Mouse (Mus musculus): ENCODE results near the gene Sertad3. TPM values are rescaled to one million over a fixed set of nuclear protein-coding genes. Genes with fewer than 3 reads are reported as not detected.
A peak's percentile ranks its signal among the peaks of the same experiment; 100 is the strongest.

The Sertad3 gene
- polyA plus RNA-seq, 1 experiment from 2014 or later = 24.0 TPM

GRCm38 (mm10) chr7:27472596-27472995 lies 972 bp upstream of the Sertad3 start:
- H3K9ac ChIP-seq (ENCODE audit: low read depth, low read length) = 0 out of 2 replicates have a peak overlapping the region, but pooled peaks have one; percentile 31

GRCm38 (mm10) chr7:27473835-27474489 lies 394 bp downstream of the Sertad3 start:
- Histone ChIP-seq H3K4me2 (replicated peaks; ENCODE audit: low read depth) (peak overlapping the region; percentile 72), H3K4me3 (ENCODE audit: low read depth, low read length) (peak overlapping the region; percentile 94), H3K27ac (ENCODE audit: low read depth, low read length) (peak overlapping the region; percentile 92), H3K9me3 (ENCODE audit: control insufficient read depth) (no peaks in the 10 kb centered on the region), H3K27me3 (replicated peaks; ENCODE audit: control insufficient read depth, insufficient read depth, low read length) (no peaks in the 10 kb centered on the region), H3K4me1 (replicated peaks; ENCODE audit: control insufficient read depth, insufficient read depth, low read length) (peaks cover 4% of the 10 kb centered on the region; the same call in 1 of the 2 replicates), H3K36me3 (ENCODE audit: control insufficient read depth, insufficient read depth) (peaks cover 27% of the 10 kb centered on the region), H3K9ac (ENCODE audit: low read depth, low read length) (peak overlapping the region; percentile 73)
- WGBS = under 1% methylated on average over 34 of the region's 34 CpGs
- no peak for TF ChIP-seq CTCF (IDR thresholded peaks at IDR 0.05; ENCODE audit: low read depth)
- 0 out of 2 replicates have a peak, but pooled peaks have one; percentile 1 for ATAC-seq

More at GRCm38 (mm10) chr7:27472596-27472995, 972 bp upstream of the Sertad3 start:
- H3K27me3 ChIP-seq (replicated peaks; ENCODE audit: control insufficient read depth, insufficient read depth, low read length) = no peaks in the 10 kb centered on the region
- H3K27ac ChIP-seq (ENCODE audit: low read depth, low read length) = peak overlapping the region; percentile 43
- no peak for ATAC-seq
- H3K4me2 ChIP-seq (replicated peaks; ENCODE audit: low read depth) = peak overlapping the region; percentile 72
- H3K4me3 ChIP-seq (ENCODE audit: low read depth, low read length) = peak overlapping the region; percentile 94
- TF ChIP-seq CTCF (IDR thresholded peaks at IDR 0.05; ENCODE audit: low read depth) = no peak
- no peaks in the 10 kb centered on the region for H3K9me3 ChIP-seq (ENCODE audit: control insufficient read depth)
- peaks cover 4% of the 10 kb centered on the region; the same call in 1 of the 2 replicates for H3K4me1 ChIP-seq (replicated peaks; ENCODE audit: control insufficient read depth, insufficient read depth, low read length)
- H3K36me3 ChIP-seq (ENCODE audit: control insufficient read depth, insufficient read depth) = peaks cover 17% of the 10 kb centered on the region
- whole genome bisulfite sequencing = 11% methylated on average over 7 of the region's 7 CpGs

- H3K4me2 ChIP-seq (replicated peaks; ENCODE audit: low read depth) = peak overlapping the region; percentile 72
- H3K9ac ChIP-seq (ENCODE audit: low read depth, low read length) = peak overlapping the region; percentile 73
- H3K27ac ChIP-seq (ENCODE audit: low read depth, low read length) = peak overlapping the region; percentile 92
- ATAC-seq = peak; percentile 86
- H3K4me3 ChIP-seq (ENCODE audit: low read depth, low read length) = peak overlapping the region; percentile 94
- peak; percentile 81 for TF ChIP-seq CTCF (IDR thresholded peaks at IDR 0.05; ENCODE audit: low read depth)
- H3K27me3 ChIP-seq (replicated peaks; ENCODE audit: control insufficient read depth, insufficient read depth, low read length) = no peaks in the 10 kb centered on the region
- no peaks in the 10 kb centered on the region for H3K9me3 ChIP-seq (ENCODE audit: control insufficient read depth)
- 0% methylated on average over 23 of the region's 23 CpGs for WGBS
- H3K4me1 ChIP-seq (replicated peaks; ENCODE audit: control insufficient read depth, insufficient read depth, low read length) = peaks cover 4% of the 10 kb centered on the region; the same call in 1 of the 2 replicates
- peaks cover 27% of the 10 kb centered on the region for H3K36me3 ChIP-seq (ENCODE audit: control insufficient read depth, insufficient read depth)
These were observed 954 bp downstream of the Sertad3 start for GRCm38 (mm10) chr7:27474490-27474954.

DNA sequence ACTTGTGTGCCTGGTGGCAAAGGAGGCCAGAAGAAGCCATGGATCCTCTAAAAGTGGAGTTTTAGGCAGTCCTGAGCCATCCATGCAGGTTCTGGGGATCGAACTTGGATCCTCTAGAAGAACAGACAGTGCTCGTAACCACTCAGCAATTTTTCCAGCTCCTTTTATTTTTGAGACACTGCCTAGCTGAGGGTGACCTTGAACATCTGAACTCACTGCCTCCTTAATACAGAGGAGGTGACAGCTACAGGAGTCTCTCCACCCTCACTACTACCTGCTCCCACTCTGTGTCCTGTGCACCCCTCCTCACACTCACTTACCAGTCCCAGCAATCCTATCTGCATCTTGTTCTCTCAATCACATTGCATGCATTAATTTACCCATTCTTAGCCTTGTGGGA lies 2.0 kb downstream of the Sertad3 start:
- no peak overlapping the region for H3K9ac ChIP-seq (ENCODE audit: low read depth, low read length)
- peak overlapping the region; percentile 72 for H3K4me2 ChIP-seq (replicated peaks; ENCODE audit: low read depth)
- peak overlapping the region; percentile 66 for H3K27ac ChIP-seq (ENCODE audit: low read depth, low read length)
- TF ChIP-seq CTCF (IDR thresholded peaks at IDR 0.05; ENCODE audit: low read depth) = no peak
- 69% methylated on average over 2 of the region's 2 CpGs for WGBS
- H3K4me3 ChIP-seq (ENCODE audit: low read depth, low read length) = no peak overlapping the region
- no peaks in the 10 kb centered on the region for H3K27me3 ChIP-seq (replicated peaks; ENCODE audit: control insufficient read depth, insufficient read depth, low read length)
- peaks cover 5% of the 10 kb centered on the region; the same call in 1 of the 2 replicates for H3K4me1 ChIP-seq (replicated peaks; ENCODE audit: control insufficient read depth, insufficient read depth, low read length)
- peaks cover 27% of the 10 kb centered on the region for H3K36me3 ChIP-seq (ENCODE audit: control insufficient read depth, insufficient read depth)
- ATAC-seq = no peak
- no peaks in the 10 kb centered on the region for H3K9me3 ChIP-seq (ENCODE audit: control insufficient read depth)

- Histone ChIP-seq H3K9me3 (ENCODE audit: control insufficient read depth) (no peaks in the 10 kb centered on the region), H3K4me2 (replicated peaks; ENCODE audit: low read depth) (peak overlapping the region; percentile 72), H3K4me1 (replicated peaks; ENCODE audit: control insufficient read depth, insufficient read depth, low read length) (peaks cover 10% of the 10 kb centered on the region; the same call in 1 of the 2 replicates), H3K27ac (ENCODE audit: low read depth, low read length) (peak overlapping the region; percentile 66), H3K27me3 (replicated peaks; ENCODE audit: control insufficient read depth, insufficient read depth, low read length) (no peaks in the 10 kb centered on the region), H3K36me3 (ENCODE audit: control insufficient read depth, insufficient read depth) (peaks cover 27% of the 10 kb centered on the region), H3K4me3 (ENCODE audit: low read depth, low read length) (peak overlapping the region; percentile 13; the same call in 1 of the 2 replicates), H3K9ac (ENCODE audit: low read depth, low read length) (no peak overlapping the region)
- no peak for ATAC-seq
- no peak for TF ChIP-seq CTCF (IDR thresholded peaks at IDR 0.05; ENCODE audit: low read depth)
- 56% methylated on average over 14 of the region's 14 CpGs for WGBS
These were observed 2.6 kb downstream of the Sertad3 start for GRCm38 (mm10) chr7:27476098-27476635.

DNA sequence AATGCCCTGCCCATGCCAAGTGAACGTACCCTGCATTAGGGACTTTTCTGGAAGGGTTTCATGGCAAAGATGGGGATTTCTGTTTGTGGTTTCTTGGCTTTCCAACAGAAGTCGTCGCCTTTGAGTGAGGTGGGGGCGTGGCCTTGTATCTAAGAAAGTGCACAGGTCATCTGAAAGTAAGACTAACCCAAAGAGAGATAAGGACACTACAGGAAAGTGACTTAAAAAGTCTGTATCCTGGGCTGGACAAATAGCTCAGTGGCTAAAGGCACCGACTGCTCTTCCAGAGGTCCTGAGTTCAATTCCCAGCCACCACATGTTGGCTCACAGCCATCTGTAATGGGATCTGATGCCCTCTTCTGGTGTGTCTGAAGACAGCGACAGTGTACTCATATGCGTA lies 5.0 kb downstream of the Sertad3 start:
- 59% methylated on average over 7 of the region's 7 CpGs for WGBS
- ATAC-seq = no peak
- H3K36me3 ChIP-seq (ENCODE audit: control insufficient read depth, insufficient read depth) = peaks cover 27% of the 10 kb centered on the region
- peak overlapping the region; percentile 28; the same call in 1 of the 2 replicates for H3K27ac ChIP-seq (ENCODE audit: low read depth, low read length)
- H3K9me3 ChIP-seq (ENCODE audit: control insufficient read depth) = no peaks in the 10 kb centered on the region
- no peak overlapping the region for H3K9ac ChIP-seq (ENCODE audit: low read depth, low read length)
- H3K27me3 ChIP-seq (replicated peaks; ENCODE audit: control insufficient read depth, insufficient read depth, low read length) = no peaks in the 10 kb centered on the region
- H3K4me2 ChIP-seq (replicated peaks; ENCODE audit: low read depth) = peak overlapping the region; percentile 21; the same call in 1 of the 2 replicates
- TF ChIP-seq CTCF (IDR thresholded peaks at IDR 0.05; ENCODE audit: low read depth) = peak; percentile 29
- H3K4me3 ChIP-seq (ENCODE audit: low read depth, low read length) = no peak overlapping the region
- peaks cover 10% of the 10 kb centered on the region; the same call in 1 of the 2 replicates for H3K4me1 ChIP-seq (replicated peaks; ENCODE audit: control insufficient read depth, insufficient read depth, low read length)
